Mouse (Mus musculus) stomach, embryonic 16.5 days (tissue): ENCODE measurements around the gene Fgf15. TPM values are rescaled to one million over a fixed set of nuclear protein-coding genes. Genes with fewer than 3 reads are reported as not detected.

Experiments
- ATAC-seq: fragments of 200-750 bp; cut with Nextera tagmentation; 2 replicates; pipeline ENCODE4 v1.8.0; 2017; ENCODE audit warnings: moderate number of reproducible peaks, moderate TSS enrichment; ENCODE audit not compliant: insufficient read depth, low FRiP score
- H3K27ac ChIP-seq: fragments of 300-500 bp; sonication (generic); 2 replicates; pipeline ENCODE4 v1.5.1; 2014; ENCODE audit warnings: low read length
- H3K27me3 ChIP-seq: fragments of 300-500 bp; sonication (generic); 2 replicates; pipeline ENCODE4 v1.6.1; 2014; ENCODE audit warnings: low read length, control low read depth, mixed read lengths; ENCODE audit not compliant: control insufficient read depth, insufficient read depth
- H3K36me3 ChIP-seq: fragments of 300-500 bp; sonication (generic); 2 replicates; pipeline ENCODE4 v1.6.1; 2014; ENCODE audit warnings: low read length; ENCODE audit not compliant: control insufficient read depth, insufficient read depth
- H3K4me1 ChIP-seq: fragments of 300-500 bp; sonication (generic); 2 replicates; pipeline ENCODE4 v1.6.1; 2014; ENCODE audit warnings: low read length, control low read depth, mixed read lengths; ENCODE audit not compliant: control insufficient read depth, insufficient read depth
- H3K4me2 ChIP-seq: fragments of 300-500 bp; sonication (generic); 2 replicates; pipeline ENCODE4 v1.6.1; 2014; ENCODE audit warnings: low read depth, low read length, mixed read lengths
- H3K4me3 ChIP-seq: fragments of 300-500 bp; sonication (generic); replicated peaks from 2 replicates; pipeline ENCODE4 v1.5.1; 2014; ENCODE audit warnings: mild to moderate bottlenecking, low read length
- H3K9ac ChIP-seq: fragments of 300-500 bp; sonication (generic); 2 replicates; pipeline ENCODE4 v1.6.1; 2014; ENCODE audit warnings: low read length
- H3K9me3 ChIP-seq: fragments of 300-500 bp; sonication (generic); replicated peaks from 2 replicates; pipeline ENCODE4 v1.6.1; 2016; ENCODE audit warnings: low read length, control low read depth; ENCODE audit not compliant: control insufficient read depth
- WGBS: fragments of 180-500 bp; shearing (Covaris S2); extraction: QIAGEN DNeasy Blood & Tissue Kit; methylation state at CpG from one replicate; pipeline ENCODE4 v1.1.7; 2014; 5-methylcytosine and 5-hydroxymethylcytosine counted together
- polyA plus RNA-seq: library from polyadenylated mRNA; unstranded; fragments of >200 nt; fragmentation: Nextera tagmentation; extraction: Ambion mirVana; gene quantifications from 2 replicates; pipeline ENCODE4 v1.2.1, GENCODE M21; 2015

Fgf15 gene
- polyA plus RNA-seq, 1 experiment from 2014 or later: not detected

DNA sequence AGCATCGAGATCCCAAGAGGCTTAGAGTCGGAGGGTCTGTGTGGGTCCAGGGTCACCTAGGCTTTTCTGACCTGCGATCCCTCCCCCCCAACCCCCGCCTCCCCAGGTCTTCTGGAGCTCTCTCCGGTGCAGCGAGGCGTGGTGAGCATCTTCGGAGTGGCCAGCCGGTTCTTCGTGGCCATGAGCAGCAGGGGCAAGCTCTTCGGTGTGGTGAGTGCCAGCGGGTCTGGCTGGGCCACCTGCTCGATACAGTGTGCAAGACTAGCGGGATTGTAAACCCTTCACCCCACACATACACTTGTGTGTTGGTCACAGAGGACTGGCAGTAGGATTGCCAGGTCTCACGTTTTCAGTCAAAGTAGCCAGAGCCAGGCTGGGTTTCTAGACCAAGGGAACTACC is 34.2 kb upstream of the Fgf15 start:
- no peaks in the 10 kb centered on the region for H3K36me3 ChIP-seq
- no peak overlapping the region for H3K27ac ChIP-seq
- H3K9ac ChIP-seq: no peak overlapping the region
- H3K9me3 ChIP-seq: no peaks in the 10 kb centered on the region
- no peak for ATAC-seq
- no peak overlapping the region for H3K4me2 ChIP-seq
- peaks cover 72% of the 10 kb centered on the region for H3K27me3 ChIP-seq
- peaks cover 6% of the 10 kb centered on the region for H3K4me1 ChIP-seq
- WGBS: 2% methylated on average over 15 of the region's 15 CpGs
- H3K4me3 ChIP-seq: no peak overlapping the region

- Histone ChIP-seq H3K4me3 (no peak overlapping the region), H3K4me2 (no peak overlapping the region), H3K4me1 (peaks cover 6% of the 10 kb centered on the region), H3K36me3 (no peaks in the 10 kb centered on the region), H3K9ac (no peak overlapping the region), H3K27ac (no peak overlapping the region), H3K27me3 (peaks cover 78% of the 10 kb centered on the region), H3K9me3 (no peaks in the 10 kb centered on the region)
- 4% methylated on average over 18 of the region's 18 CpGs for WGBS
- no peak for ATAC-seq
These were observed 33.6 kb upstream of the Fgf15 start for GRCm38 (mm10) chr7:144862712-144863111.

DNA sequence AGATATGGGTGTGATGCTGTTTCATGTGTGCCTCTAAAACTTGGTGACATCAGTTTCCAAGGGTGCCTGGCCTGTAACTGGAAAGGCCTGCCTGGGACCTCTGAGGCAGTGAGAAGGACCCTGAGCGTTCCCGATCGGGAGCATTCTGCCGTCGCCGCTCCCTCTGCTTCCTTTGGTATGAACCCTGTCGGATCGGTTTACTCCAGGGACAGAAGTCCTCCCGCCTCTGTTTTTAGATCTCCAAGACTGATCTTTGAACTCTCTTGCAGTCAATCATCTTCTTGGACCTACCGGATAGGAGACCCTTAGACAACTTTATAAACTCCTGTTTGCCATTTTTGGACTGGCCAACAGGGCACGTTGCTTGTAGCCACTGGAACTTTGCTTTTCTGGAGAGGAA is 33.1 kb upstream of the Fgf15 start:
- Histone ChIP-seq H3K9ac (no peak overlapping the region), H3K4me2 (no peak overlapping the region), H3K27me3 (peaks cover 79% of the 10 kb centered on the region), H3K27ac (no peak overlapping the region), H3K36me3 (no peaks in the 10 kb centered on the region), H3K9me3 (no peaks in the 10 kb centered on the region), H3K4me3 (no peak overlapping the region), H3K4me1 (peaks cover 6% of the 10 kb centered on the region)
- 2% methylated on average over 11 of the region's 11 CpGs for WGBS
- no peak for ATAC-seq

DNA sequence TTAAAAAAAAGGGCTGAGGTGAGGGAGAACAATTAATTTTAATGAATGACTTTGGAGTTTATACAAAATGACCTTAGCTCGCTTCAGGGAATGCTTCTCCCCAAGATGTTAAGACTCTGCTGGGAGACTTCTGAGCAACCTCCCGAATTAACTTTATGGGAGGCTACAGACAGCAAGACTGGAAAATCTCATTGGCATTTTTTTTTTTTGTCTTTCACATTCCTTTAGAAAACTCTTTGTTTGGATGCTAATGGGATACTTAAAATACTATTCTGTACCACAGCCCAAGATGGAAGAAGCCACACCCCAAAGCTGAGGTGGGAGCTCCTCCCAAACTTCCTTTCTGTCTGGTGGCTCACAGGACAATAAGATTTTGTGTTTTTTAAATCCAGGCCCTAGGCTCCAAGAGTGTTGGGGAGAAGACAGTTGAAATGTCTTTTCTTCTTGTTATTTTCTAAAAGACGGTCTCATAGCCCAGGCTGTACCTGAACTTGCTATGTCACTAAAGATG is 32.1 kb upstream of the Fgf15 start:
- no peak overlapping the region for H3K27ac ChIP-seq
- peaks cover 6% of the 10 kb centered on the region for H3K4me1 ChIP-seq
- no peaks in the 10 kb centered on the region for H3K36me3 ChIP-seq
- H3K9me3 ChIP-seq: no peaks in the 10 kb centered on the region
- 42% methylated on average over 3 of the region's 3 CpGs for WGBS
- no peak overlapping the region for H3K4me3 ChIP-seq
- no peak overlapping the region for H3K4me2 ChIP-seq
- ATAC-seq: no peak
- H3K27me3 ChIP-seq: peaks cover 74% of the 10 kb centered on the region
- H3K9ac ChIP-seq: no peak overlapping the region

DNA sequence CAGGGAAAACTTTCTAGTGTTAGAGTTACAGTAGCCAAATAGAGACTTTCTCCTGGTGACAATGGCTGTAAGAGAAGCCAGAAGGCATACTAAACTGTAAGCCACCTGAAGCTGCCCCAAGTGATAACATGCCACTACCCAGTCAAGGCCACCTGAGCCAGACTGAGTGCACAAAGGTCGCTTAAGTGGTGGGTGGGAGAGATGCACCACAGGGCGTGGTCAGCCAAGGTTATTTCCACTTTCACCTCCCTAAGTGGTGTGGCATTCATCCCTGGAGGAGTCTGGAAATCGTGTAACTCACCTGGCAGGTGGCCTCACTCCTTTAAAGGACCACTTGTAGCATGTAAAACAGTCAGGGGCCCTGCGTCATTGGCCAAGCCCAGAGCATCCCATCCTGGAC is 29.2 kb upstream of the Fgf15 start:
- H3K27ac ChIP-seq: no peak overlapping the region
- no peaks in the 10 kb centered on the region for H3K9me3 ChIP-seq
- WGBS: 50% methylated on average over 4 of the region's 4 CpGs
- no peaks in the 10 kb centered on the region for H3K36me3 ChIP-seq
- no peak overlapping the region for H3K4me3 ChIP-seq
- H3K4me1 ChIP-seq: no peaks in the 10 kb centered on the region
- peaks cover 45% of the 10 kb centered on the region for H3K27me3 ChIP-seq
- H3K4me2 ChIP-seq: no peak overlapping the region
- ATAC-seq: no peak
- no peak overlapping the region for H3K9ac ChIP-seq

DNA sequence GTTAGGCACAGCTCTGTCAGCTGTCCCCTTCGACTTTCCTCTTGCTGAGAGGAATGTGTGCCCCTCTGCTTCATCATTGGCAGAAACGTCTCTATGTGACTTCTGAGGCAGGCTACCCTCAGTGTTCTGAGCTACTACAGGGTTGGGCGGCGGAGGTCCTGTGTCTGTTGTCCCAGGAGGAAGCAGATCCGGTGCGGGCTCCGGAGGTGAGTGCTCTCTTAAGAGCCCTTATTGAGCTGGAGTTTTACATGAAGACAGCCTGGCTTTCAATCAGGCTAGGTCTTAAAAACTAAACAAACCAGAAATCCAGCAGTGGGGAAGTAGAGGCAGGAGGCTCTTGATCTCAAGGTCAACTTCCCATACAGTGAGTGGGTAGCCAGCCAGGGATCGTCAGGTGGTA is 28.7 kb upstream of the Fgf15 start:
- H3K9ac ChIP-seq: no peak overlapping the region
- H3K4me2 ChIP-seq: no peak overlapping the region
- no peak for ATAC-seq
- H3K27me3 ChIP-seq: peaks cover 40% of the 10 kb centered on the region
- no peaks in the 10 kb centered on the region for H3K9me3 ChIP-seq
- no peak overlapping the region for H3K27ac ChIP-seq
- WGBS: 74% methylated on average over 8 of the region's 8 CpGs
- no peaks in the 10 kb centered on the region for H3K36me3 ChIP-seq
- H3K4me1 ChIP-seq: no peaks in the 10 kb centered on the region
- H3K4me3 ChIP-seq: no peak overlapping the region

- Histone ChIP-seq H3K27me3 (0 out of 2 replicates have a peak, but pooled peaks cover 4% of the 10 kb centered on the region), H3K4me3 (no peak overlapping the region), H3K27ac (no peak overlapping the region), H3K9ac (no peak overlapping the region), H3K4me2 (no peak overlapping the region), H3K4me1 (no peaks in the 10 kb centered on the region), H3K9me3 (no peaks in the 10 kb centered on the region), H3K36me3 (no peaks in the 10 kb centered on the region)
- WGBS: 61% methylated on average over 4 of the region's 4 CpGs
- no peak for ATAC-seq
These were observed 23.9 kb upstream of the Fgf15 start for GRCm38 (mm10) chr7:144872420-144872819.

GRCm38 (mm10) chr7:144873160-144873559 is 23.2 kb upstream of the Fgf15 start:
- Histone ChIP-seq H3K4me1 (no peaks in the 10 kb centered on the region), H3K4me3 (no peak overlapping the region), H3K27me3 (no peaks in the 10 kb centered on the region), H3K27ac (no peak overlapping the region), H3K9me3 (no peaks in the 10 kb centered on the region), H3K4me2 (no peak overlapping the region), H3K36me3 (no peaks in the 10 kb centered on the region), H3K9ac (no peak overlapping the region)
- ATAC-seq: no peak
- WGBS: 78% methylated on average over 4 of the region's 4 CpGs

- Histone ChIP-seq H3K9ac (no peak overlapping the region), H3K27me3 (no peaks in the 10 kb centered on the region), H3K27ac (no peak overlapping the region), H3K4me2 (no peak overlapping the region), H3K4me3 (no peak overlapping the region), H3K4me1 (no peaks in the 10 kb centered on the region), H3K9me3 (no peaks in the 10 kb centered on the region), H3K36me3 (no peaks in the 10 kb centered on the region)
- ATAC-seq: no peak
- WGBS: 68% methylated on average over 4 of the region's 4 CpGs
These were observed 22.1 kb upstream of the Fgf15 start for GRCm38 (mm10) chr7:144874226-144874625.

DNA sequence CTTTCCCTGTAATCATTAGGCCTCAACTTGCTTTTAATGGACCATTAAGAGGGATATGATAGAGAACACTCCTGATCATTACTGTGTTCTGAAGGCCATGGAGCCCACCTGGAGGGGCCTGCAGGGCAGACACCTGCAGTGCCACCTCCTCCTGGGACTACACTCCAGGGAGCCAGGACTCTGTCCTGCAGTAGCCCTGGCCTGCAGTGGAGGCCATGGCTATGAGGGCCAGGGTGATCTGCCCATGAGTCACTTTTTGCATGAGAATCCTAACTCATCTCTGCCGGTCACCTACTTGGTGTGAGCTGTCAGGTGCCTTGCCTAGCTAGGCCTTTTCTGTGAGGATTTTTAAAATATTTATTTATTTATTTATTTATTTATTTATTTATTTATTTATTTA is 17.9 kb upstream of the Fgf15 start:
- Histone ChIP-seq H3K4me3 (no peak overlapping the region), H3K9ac (no peak overlapping the region)
- WGBS: 72% methylated on average over 1 of the region's 1 CpGs

More for the DNA sequence above, 17.9 kb upstream of the Fgf15 start:
- H3K4me2 ChIP-seq: no peak overlapping the region
- no peaks in the 10 kb centered on the region for H3K9me3 ChIP-seq
- no peaks in the 10 kb centered on the region for H3K36me3 ChIP-seq
- H3K4me1 ChIP-seq: no peaks in the 10 kb centered on the region
- H3K27me3 ChIP-seq: no peaks in the 10 kb centered on the region
- ATAC-seq: no peak
- no peak overlapping the region for H3K27ac ChIP-seq
